Mouse (Mus musculus) cerebellum, adult 9-11 months (tissue): ENCODE measurements around the gene Il4.

Experiments
- DNase-seq: peaks from one replicate; pipeline ENCODE4 v3.0.0; 2022

Il4 gene

DNA sequence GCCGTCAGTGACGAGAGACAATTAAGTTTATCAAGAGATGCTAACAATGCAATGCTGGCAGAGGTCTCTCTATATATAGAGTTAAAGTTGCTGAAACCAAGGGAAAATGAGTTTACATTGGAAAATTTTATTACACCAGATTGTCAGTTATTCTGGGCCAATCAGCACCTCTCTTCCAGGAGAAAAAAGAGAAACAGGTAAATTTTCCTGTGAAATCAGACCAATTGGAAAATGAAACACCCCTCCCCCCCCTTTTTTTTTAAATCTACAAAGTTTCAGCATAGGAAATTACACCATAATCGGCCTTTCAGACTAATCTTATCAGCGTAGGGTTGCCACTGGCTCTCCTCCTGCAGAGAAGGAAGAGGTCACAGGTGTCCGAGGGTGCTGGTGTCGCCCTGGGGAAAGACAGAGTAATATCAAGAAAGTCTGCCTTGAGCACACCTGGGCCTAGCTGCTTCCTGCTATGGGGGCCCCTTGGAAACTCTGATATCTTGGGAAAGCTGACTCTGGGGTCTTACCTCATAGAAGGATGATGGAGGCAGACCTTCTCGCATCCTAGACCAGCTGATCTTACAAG is at the start of gene Il4:
Gene Il4 (minus strand): TSS at position 51 of the 580 bp plus-strand sequence.
- DNase-seq, result no peak

DNA sequence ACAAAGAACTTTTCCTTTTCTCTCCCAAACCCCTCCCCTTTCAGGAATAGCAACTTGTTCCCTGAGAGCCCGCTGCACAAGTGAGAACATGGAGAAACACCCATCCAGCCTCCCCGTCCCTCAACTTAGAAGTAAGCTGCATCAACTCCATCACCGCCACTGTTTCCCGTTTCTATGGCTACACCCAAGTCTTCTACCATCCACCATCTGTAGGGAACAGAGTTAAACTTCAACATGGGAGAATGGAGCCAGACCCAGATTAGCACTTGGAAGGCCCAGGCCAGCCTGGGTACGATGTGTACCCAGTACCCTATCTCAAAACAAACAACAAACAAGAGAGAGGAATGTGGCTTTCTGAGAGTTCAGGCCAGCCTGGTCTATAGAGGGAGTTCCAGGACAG is 45.6 kb upstream of the Il4 start:
- DNase-seq, result no peak

DNA sequence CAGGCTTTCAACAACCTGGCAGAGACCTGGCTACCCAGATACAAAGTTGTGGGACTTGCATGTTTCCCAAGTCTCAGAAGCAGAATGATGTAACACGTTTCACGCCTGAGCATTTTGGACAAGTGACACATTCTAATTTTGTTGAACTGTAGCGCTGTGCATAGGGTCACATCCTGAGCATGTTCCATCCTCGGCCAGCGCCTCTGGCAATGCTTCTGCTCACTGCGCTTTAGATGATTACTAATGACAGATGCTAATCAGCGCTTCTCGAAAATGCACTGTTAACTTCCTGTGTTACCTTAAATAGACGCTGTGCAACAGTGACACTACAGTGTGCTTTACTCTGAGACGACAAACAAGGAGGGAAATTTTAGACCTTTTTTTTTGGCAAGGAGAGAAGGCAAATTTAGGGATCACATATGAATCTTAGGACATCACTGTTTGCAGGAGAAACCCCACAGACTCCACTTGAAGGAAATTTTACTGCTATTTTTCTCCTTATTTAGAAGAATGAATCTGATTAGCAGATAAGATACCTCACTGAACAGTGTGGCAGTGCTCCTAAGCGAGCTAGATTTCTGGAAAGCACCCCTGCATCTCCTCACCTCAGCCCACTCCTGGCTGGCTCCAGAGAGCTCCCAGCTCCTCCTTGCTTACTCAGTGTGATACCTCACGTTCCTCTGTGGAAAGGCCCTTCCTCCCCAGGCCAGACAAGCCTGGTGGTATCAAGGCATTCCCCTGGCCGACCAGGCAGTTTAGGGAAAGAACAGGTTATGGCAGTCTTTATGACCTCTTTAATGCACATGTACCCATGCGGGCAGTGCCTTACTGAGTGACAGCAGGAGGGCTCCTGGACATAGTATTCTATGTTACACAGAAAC is 44.6 kb upstream of the Il4 start:
- DNase-seq, result peak; percentile 4

GRCm38 (mm10) chr11:53657828-53658227 is 39.4 kb upstream of the Il4 start:
- DNase-seq, result no peak

DNA sequence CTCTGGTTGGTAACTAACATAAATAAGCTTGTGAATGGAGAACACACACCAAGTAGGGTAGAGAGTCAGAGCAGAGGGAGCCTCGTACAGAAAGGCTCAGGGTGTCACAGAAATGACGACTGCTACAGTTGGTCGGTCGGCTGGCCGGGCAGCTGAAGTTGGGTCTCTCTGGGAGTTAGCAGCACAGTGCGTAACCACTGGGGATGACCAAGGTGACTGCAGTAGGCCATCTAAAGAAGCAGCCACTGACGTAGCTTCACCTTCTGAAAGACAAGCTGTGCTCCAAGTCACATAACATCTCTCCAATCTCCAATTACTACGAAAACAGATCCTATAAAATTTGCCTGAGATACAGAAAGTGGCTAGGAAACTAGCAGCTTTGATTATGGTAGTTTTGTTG is 38.9 kb upstream of the Il4 start:
- no peak for DNase-seq

DNA sequence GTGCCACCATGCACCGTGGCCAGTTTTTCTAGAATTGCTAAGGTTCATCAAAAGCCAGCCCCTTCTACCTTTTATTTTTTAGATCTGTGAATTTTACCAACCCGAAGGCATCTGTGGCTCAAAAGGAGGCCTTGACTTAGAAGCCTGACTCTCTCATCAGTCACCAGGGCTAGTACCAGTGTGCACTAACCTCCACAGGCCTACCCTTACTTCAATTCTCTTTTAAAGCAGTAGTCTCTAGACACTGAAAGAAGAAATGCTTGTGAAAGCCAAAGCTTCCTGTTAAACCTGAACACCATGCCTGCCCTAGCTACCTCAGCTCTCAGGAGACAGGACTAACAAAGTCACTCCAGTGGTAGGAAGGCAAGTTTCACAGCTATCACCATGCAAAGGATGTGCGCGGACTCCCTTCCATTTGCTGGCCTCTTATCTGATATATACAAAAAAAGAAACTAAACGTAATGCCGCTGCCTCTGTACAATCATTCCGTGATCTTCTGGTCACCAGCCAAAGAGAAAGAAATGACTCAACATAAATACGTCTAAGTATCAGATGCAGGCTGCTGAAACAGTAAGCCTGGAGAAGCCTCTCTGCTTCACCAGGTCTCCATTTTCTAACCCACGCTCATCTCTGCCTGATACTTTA is 38.2 kb upstream of the Il4 start:
- DNase-seq, result no peak

DNA sequence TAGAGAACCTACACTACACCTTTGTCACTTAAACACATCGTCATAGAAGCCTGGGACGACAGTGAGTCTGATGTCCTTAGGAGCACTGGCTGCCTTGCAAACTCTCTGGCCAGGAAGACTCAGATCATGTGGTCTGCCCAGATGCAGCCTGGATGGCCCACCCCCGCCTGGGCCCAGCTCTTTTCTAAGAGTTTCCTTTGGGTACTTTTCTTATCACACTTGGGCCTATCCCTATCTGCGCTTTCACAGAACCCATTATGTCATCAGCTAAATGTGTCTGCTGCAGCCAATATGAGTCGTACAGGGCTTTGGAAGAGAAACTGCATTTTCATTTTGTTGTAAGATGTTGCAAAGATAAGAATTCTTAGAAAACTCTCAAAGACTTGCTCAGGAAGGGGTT is 36.6 kb upstream of the Il4 start:
- DNase-seq, result no peak

DNA sequence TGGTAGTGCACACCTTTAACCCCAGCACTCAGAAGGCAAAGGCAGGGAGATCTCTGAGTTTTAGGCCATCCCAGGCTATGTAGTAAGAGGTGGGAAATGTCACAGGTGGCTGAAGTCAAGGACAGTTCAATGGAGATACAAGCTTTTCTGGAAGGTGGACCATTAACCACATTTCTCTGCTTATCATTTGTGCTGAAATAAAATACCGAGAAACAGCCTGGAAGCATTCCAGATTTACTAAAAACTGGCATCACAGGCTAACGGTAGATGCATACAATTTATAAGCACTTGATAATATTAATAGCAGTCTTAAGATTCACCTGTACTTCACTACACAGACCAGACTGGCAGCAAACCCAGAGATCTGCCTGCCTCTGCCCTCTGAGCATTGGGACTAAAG is 34.0 kb upstream of the Il4 start:
- no peak for DNase-seq

DNA sequence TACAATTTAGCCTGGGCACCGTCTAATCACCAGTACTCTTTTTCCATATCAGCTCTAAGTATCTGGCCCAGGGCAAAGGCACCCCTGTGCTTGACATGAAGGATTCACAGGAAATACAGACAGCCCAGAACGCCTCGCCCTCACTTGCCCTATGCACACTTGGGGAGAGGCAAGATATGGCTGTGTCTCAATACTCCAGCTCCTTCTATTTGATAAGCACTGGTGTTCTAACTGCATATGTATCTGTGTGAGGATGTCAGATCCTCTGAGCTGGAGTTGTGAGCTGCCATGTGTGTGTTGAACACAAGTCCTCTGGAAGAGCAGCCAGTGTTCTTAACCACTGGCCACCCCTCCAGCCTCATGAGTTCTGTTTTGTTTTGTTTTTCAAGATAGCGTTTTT is 33.0 kb upstream of the Il4 start:
- DNase-seq, result no peak

DNA sequence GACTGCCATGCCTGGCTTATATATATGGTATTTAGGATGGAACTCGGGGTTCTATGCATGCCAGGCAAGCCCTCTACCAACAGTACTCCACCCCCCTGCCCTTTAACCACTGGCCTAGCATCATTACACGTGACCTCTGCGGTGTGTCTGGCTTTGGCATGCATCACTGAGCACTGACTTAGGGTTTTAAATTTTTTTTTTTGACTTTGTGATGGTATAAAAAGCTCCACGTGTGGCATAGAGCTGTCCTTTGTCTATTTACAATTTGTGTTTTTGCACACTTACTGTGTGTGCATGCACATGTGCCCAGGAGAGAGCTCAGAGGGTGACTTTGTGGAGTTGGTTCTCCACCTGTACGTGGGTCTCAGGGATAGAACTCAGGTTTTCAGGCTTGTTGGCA is 25.5 kb upstream of the Il4 start:
- DNase-seq, result no peak

DNA sequence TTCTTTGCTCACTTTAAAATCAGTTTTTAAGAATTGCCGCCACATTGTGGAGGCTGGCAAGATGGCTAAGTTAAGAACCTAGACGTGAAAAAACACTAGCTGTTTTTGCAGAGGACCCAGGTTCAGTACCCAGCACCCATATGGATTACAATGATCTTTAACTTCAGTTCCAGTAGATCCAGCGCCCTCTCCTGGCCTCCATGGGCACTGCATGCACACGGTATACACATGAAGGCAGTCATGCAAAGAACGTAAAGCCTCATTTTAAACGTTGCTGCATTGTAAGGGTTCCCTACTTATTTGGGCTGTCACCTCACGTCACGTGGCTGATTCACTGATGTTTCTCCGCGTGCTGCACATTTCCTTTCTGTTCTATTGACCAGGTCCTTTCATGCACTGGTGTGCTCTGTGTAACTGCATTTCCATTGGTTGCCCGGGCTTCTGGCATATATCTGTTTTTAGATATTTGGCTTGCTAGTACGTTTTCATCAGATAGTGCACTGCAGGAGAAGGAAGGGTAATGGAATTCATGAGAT is 24.3 kb upstream of the Il4 start:
- no peak for DNase-seq

GRCm38 (mm10) chr11:53637803-53638260 is 19.4 kb upstream of the Il4 start:
- DNase-seq, result no peak

DNA sequence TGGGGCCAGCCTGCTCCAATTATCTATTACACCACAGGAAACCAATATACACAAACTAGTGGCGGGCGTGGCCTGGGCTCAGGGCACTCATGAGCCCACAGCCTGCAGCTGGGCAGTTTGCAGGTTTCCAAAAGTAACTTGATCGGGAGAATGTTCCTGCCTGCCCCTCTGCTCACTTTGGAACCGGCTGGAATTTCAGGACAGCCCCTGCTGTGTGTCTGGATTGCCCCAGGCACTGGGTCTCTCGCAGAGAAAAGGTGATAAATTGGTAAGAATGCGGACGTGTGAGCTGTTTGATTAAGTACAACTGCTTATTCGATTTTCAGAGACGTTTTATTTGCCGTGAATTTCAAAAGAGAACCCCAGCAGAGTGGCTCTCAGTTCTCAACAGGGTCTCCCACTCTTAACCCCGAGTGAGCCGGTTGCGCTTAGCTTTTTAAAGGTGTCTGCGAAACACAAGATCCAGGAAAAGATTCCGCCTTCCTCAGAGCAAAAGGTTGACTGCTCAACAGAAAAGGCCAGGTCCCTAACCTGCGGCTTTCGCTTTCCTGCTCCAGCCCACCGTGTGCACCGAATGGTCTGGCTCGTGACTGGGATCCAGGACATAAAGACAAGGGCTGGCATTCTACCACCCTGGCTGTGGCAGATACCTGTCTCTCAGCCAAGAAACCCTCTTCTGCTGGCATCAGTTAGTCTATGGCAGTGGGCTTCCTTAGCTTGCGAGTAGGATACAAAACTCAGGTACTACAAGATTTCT is 18.8 kb upstream of the Il4 start:
- no peak for DNase-seq

DNA sequence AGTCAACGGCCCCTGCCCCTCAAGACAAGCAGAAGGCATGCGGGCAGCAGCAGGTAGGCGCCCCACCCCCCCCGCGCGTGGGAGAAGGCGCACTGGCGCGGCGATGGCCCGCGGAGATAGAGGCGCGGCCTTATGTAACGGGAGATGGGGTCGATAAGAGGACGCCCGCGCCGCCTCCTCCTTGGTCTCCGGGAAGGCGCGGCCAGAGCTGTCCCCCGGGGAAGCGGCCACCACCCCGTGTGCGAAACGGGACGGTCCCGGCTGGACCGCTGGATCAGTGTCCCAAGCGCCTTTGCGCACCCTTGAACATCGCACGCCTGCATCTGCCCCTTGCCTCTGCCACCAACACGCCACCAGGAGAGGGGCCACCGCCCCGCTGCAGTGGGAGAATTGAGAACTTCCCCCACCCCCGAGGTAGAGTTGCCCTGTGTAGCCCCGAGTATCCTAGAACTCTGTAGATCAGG is 17.7 kb upstream of the Il4 start:
- peak; percentile 21 for DNase-seq

DNA sequence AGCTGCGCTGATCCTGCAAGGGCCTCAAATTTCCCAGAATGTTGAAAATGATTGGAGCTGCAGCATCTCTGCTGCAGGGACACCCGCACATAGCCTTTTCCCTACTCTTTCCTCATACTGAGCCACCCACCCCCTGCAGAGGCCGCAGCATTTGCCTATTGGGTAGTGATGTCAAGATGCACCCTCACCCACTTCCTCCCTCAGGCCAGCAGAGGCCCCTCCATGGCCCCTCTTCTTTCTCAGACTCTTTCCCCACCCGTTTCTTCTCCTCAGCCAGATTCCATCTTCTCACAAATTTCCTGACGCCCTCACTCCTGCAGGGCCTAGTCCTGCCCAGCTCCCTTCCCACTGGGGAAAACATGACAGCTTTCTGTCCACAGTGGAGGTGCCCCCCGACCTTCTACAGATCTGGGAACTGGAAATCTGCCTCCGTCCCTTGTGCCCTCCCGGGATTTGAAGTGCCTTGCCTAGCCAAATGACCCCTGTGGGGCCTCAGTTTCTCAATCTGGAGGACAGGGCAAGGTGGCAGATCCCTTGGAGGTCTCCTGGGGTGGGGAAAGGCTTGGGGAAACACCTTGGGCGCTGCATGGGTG is 17.2 kb upstream of the Il4 start:
- DNase-seq, result no peak

DNA sequence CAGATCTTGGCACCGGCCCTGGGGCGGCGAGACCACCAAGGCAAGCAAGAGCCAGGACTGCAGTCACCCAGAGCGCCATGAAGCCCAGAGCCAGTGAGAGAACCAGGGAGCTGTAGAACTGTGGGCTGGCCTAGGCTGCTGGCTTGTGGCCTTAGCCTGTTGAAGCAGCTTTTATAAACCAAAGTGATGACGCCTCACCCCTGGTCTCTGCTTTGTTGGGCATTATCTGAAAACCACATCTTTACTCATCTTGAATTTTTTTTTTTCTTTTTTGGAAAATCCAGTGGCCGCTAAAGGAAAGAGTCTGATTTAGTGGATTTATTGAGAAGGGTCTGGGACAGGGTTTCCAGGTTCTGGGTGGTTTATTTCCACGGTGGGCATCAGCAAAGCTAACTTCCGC is 16.1 kb upstream of the Il4 start, which contains the start of gene Il13:
Gene Il13 (minus strand): TSS at position 147 of the 400 bp plus-strand sequence.
- no peak for DNase-seq

GRCm38 (mm10) chr11:53633644-53634043 is 15.2 kb upstream of the Il4 start:
- DNase-seq, result no peak

GRCm38 (mm10) chr11:53632122-53632733 is 13.8 kb upstream of the Il4 start:
- DNase-seq, result no peak

GRCm38 (mm10) chr11:53627859-53628258 is 9.4 kb upstream of the Il4 start:
- DNase-seq, result peak; percentile 63

- no peak for DNase-seq
Observed at GRCm38 (mm10) chr11:53626802-53627373, 8.4 kb upstream of the Il4 start.

- DNase-seq, result no peak
Observed at GRCm38 (mm10) chr11:53624124-53624523, 5.7 kb upstream of the Il4 start.

DNA sequence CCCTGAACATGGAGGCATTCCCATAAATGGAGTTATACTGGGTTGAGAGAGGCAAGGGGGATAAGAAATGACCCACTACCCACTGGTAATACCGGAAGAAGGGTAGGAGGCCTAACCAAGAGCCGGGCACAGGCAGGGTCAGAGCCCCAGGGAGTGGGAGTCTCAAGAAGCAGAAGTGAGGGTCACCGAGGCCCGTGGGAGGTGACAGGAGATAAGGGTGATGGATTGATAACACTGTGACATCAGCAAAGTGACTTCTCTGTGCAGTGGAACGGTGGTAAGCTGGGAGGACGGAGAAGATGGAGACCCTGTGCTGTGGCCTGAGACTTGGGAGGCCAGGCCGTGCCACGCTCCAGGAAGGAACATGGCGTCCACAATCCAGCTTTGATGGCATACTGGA is 5.1 kb upstream of the Il4 start:
- no peak for DNase-seq
